Mouse (Mus musculus): Measurements from ENCODE around the gene Il10. TPM values are rescaled to one million over a fixed set of nuclear protein-coding genes. Genes with fewer than 3 reads are reported as not detected.

Il10 gene
- not detected for total RNA-seq (2021)

DNA sequence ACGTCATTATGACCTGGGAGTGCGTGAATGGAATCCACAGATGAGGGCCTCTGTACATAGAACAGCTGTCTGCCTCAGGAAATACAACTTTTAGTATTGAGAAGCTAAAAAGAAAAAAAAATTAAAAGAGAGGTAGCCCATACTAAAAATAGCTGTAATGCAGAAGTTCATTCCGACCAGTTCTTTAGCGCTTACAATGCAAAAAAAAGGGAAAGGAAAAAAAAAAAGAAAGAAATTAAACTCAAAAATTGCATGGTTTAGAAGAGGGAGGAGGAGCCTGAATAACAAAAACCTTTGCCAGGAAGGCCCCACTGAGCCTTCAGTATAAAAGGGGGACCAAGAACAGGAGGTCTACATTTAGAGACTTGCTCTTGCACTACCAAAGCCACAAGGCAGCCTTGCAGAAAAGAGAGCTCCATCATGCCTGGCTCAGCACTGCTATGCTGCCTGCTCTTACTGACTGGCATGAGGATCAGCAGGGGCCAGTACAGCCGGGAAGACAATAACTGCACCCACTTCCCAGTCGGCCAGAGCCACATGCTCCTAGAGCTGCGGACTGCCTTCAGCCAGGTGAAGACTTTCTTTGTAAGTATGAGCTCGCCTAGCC lies at the start of gene Il10:
TSS of gene Il10 (plus strand) at position 354 of the 607 bp plus-strand sequence.
- no peak for DNase-seq (ENCODE audit: low spot score in 2 of 2)
- intact Hi-C loops (cut with DNase I): no loop called here

DNA sequence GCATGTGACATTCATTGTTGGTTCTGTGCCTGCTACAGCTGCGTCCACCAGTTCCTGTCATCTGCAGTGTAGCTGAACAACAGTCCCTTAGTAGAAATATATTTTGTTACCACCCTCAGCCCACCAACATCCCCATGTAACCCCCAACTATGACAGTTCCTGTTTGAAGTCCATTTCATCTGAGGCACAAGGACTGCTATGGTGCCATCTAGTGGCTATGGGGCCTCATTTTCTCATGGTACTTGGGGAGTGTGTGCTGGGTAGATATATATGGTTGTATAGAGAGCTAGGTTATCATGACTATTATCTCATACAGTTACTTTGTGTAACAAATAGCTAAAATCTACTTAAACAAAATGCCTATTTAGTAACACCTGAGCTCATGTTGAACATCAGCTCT lies 40.2 kb upstream of the Il10 start:
- peak in 1 of 2 experiments; percentile 18 for DNase-seq (ENCODE audit: low spot score in 2 of 2)
- intact Hi-C loops (cut with DNase I): no loop called here

DNA sequence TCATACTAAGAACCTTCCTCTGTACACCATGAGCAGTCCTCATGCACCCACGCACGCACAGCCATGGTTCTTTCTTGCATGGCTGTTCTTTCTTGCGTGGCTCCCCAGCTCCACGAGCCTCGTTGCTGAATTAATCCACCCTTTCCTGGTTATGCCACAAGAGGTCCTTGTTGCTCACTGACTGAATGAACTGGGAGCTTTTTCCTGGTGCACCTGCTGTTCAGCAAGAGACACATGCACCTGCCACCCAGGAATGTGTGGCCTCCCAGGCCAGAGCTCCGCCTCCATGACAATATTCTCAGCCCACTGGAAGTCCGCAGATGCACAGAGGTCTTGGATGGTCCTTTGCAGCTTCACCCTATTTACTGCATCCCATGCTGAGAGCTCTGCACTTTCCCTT lies 35.2 kb upstream of the Il10 start:
- intact Hi-C loops (cut with DNase I): loop anchor here (5.0 kb wide), 1 partner anchor 107 kb away; no protein-coding TSS in a partner anchor
- DNase-seq (ENCODE audit: low spot score in 2 of 2): no peak

DNA sequence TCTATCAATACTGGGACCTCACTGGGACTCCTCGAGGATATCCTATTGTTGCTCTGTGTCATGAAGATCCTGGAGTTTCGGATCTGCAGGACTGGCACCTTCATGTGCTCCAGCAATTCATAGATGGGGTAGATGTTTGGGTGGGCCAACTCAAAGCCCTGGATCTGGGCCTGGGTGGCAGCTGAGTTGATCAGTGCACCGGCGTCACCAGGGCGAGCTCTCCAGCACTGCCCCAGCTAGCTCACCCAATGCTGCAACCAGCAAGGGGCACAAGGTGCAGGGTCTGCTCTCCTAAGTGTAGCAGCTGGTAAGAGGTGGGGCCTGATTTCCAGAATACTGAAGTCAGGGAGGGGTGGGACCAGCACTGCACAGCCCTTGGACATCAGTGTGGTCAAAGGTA lies 32.6 kb upstream of the Il10 start:
- intact Hi-C loops (cut with DNase I): loop anchor here (5.0 kb wide), 1 partner anchor 65 kb away; no protein-coding TSS in a partner anchor
- DNase-seq (ENCODE audit: low spot score in 2 of 2): no peak

DNA sequence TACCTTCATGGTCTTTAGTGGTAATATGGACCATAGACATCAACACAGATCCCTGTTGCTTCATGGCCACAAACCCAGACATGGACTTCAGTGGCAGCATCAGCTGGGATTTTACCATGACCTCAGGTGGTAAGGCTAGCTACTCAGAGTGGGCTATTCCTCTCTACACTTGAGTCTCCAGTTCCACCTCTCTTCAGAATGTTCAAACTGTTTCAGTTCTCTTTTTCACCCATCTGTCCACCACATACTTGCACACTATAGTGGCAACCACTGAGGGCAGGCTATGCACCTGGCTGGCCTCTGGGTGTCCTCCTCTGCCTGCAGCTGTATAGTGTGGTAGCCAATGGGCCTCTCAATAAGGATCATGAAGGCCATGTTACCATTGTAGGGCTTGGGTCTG lies 32.2 kb upstream of the Il10 start:
- DNase-seq (ENCODE audit: low spot score in 2 of 2): no peak
- intact Hi-C loops (cut with DNase I): loop anchor here (5.0 kb wide), 1 partner anchor 65 kb away; no protein-coding TSS in a partner anchor

DNA sequence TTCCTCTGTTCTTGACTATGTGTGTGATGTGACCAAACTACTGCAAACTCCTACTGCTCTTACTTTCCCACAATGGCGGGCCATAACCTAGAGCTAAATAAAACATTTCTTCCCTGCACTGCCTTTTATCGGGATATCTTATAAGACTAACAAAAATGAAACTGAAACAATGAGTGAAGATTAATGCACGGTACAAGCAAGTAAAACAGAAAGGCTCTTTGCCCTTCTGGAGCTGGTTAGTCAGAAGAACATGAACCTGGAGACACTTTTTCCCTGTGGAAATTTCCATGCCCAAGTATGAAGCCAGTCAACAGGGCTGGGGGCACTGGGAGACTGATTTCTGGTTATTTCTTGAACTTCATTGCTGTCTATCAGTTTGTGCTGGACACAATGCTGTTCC lies 30.3 kb upstream of the Il10 start:
- DNase-seq (ENCODE audit: low spot score in 2 of 2): no peak
- intact Hi-C loops (cut with DNase I): loop anchor here (5.0 kb wide), 1 partner anchor 63 kb away; no protein-coding TSS in a partner anchor

DNA sequence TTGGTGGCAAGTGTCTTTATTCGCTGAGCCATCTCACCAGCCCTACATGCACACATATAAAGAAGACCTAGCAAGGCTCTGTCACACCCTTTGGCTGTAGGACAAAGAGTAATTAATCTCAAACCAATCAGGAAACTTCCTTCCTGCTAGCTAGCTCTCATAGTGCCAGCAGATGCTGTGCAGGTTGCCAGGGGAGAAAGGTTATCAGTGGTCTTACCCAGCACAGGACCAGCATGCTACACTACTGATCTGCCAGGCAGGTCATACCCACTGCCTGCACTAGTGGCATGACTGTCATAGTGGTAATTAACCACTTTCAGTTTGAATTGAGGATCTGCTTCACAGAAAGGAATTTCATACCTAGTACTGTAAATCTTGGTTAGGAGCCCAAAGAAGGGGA lies 29.2 kb upstream of the Il10 start:
- intact Hi-C loops (cut with DNase I): no loop called here

DNA sequence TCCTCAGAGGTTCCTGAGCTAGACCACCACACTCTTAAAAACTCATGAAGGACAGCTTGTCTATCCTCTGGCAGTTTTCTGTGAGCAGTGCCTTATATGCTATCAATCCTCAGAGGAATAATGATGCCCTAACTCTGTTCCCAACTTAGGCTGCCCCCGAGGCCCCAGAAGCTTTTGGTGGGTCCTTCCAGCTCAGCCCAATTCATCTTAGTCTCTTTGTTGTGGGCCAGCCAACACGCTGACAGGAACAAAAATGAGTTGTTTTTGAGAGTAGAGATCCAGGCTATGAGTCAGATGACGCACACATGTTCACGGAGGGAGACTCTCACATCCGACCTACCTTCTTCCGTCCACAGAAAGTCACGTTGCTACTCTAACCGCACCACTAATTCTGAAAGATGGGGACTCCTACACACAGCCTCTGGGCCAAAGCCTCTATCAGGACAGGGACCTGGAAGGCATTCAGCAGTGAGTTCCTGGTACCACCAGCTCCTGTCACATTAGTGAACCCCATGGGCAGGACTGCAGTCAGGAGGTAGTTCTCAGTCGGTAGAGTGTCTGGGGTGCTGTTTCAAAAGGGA lies 26.0 kb upstream of the Il10 start:
- DNase-seq (ENCODE audit: low spot score in 2 of 2): no peak
- intact Hi-C loops (cut with DNase I): no loop called here

More for the DNA sequence above, 29.2 kb upstream of the Il10 start:
- no peak for DNase-seq (ENCODE audit: low spot score in 2 of 2)

DNA sequence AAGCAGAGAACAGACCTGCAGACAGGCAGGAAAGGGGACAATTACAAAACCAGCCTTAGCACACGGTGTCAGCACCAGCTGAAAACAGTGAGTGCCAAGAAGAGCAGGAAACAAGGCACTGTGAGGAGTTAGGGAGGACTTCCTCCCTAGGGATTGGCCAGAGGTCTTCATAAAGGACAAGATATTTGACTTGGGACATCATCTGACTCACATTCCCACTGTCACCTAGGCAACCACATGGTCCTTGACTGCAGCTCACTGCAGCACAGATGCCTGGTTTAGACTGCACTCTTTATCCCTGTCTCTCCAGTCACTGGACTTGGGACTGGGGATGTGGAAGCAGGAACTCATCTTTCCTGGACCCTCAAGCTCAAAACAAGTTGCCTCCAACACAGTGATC lies 24.1 kb upstream of the Il10 start:
- intact Hi-C loops (cut with DNase I): no loop called here
- DNase-seq (ENCODE audit: low spot score in 2 of 2): no peak

DNA sequence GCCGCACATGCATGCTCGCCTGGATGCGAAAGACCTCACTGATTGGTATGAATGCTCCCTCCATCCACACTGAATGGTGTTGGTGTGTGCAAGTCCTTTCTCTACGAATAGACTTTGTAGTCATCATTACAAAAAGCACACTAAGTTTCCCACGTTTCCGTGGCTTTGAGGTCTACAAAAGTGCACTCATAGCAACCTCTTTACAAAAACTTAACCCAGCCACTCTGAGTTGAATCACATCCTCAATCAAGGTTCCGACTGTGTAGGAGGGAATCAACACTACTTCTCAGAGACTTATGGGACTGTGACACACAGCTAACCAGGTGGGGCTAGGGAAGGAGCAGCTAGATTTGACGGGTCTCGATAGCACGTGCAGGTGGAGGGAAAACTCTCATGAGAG lies 23.3 kb upstream of the Il10 start:
- intact Hi-C loops (cut with DNase I): no loop called here
- DNase-seq (ENCODE audit: low spot score in 2 of 2): no peak

DNA sequence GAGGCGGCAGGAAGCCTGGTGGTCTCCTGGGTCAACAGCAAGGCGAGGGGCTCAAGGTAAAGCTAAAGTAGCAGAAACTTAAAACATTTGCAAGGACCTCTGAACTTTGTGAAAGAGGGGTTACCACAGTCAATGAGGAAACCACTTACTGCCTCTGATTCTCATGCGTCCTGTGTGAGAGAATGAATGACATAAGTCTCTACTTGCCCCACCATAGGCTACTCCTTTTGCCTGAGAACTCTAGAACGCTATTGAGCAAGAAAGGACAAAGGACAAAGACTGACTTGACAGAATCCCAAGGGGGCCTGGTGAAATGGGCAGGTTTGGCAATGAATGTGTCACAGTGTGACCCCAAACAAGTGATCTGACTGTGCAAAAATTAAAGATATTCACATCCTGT lies 22.2 kb upstream of the Il10 start:
- DNase-seq (ENCODE audit: low spot score in 2 of 2): no peak
- intact Hi-C loops (cut with DNase I): no loop called here

DNA sequence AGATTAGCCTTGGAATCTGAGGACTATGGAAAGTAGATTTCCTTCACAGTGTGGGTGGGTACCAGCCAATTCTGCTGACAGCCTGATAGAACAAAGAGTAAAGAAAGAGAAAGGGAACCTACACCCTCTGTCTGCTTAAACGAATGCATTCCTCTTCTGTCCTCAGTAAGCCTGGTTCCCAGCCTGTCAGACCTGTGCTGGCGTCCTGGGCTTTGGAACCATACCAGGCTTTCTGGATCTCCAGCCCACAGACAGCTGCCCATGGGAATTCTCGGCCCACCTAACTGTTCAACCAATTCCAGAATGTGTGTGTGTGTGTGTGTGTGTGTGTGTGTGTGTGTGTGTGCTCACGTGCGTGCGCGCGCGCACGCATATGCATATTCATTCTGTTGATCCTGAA lies 21.3 kb upstream of the Il10 start:
- intact Hi-C loops (cut with DNase I): no loop called here
- DNase-seq (ENCODE audit: low spot score in 2 of 2): peak; percentile 12 to 25

DNA sequence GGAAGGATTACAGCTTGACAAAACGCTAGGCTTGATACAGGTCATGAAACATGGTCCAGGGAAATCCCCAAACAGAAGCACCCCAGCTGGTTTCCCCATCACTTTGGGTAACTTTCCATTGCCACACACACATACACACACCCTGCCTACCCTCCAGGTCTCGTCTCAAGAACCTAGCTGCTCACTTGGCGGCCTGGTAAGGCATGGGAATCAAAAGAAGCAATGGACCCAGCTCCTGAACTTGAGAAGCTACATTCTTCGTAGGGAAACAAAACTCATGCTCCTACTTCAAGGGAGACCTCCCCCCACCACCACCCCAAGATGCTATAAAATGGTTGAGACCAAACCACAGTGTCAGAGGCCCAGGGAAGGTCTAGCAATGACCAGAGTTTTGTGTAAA lies 19.9 kb upstream of the Il10 start:
- DNase-seq (ENCODE audit: low spot score in 2 of 2): no peak
- intact Hi-C loops (cut with DNase I): loop anchor here (5.0 kb wide), 1 partner anchor 43 kb away; no protein-coding TSS in a partner anchor

DNA sequence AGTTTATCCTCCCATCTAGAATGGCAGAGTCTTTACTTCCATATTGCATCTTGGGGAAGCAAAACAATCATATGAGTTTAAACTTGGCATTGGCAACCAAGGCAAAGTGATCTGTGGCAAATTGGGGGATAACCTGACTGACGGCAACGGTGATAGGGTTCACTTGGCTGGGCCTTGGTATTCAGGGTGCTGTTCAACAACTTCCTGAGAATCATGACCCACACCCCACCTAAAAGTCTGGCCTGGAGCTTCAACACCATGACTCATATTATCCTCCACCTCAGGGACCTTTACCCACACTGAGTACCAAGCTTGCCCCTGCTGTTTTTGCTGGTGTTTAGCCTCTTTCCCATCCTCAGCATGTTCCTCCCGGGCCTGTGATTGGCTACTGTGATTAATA lies 19.3 kb upstream of the Il10 start:
- no peak for DNase-seq (ENCODE audit: low spot score in 2 of 2)
- intact Hi-C loops (cut with DNase I): loop anchor here (5.0 kb wide), 1 partner anchor 42 kb away; no protein-coding TSS in a partner anchor

DNA sequence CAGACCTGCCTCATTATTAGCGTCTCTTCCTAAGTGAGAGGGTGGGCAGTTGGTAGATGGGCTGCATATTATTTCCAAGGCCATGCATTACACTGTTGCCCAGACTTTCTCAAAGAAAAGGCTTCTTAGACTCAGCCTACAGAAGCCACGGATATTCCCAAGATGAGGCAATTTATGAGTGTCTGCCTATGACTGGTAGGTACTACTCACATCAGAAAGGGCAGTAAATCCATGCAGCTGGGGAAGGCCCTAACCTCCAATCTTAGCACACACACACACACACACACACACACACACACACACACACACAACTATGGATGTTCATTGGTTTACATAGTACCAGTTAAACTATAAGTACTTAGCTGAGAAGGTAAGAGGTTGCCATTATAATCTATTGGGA lies 17.1 kb upstream of the Il10 start:
- intact Hi-C loops (cut with DNase I): loop anchor here (5.0 kb wide), 1 partner anchor 40 kb away; no protein-coding TSS in a partner anchor
- no peak for DNase-seq (ENCODE audit: low spot score in 2 of 2)

DNA sequence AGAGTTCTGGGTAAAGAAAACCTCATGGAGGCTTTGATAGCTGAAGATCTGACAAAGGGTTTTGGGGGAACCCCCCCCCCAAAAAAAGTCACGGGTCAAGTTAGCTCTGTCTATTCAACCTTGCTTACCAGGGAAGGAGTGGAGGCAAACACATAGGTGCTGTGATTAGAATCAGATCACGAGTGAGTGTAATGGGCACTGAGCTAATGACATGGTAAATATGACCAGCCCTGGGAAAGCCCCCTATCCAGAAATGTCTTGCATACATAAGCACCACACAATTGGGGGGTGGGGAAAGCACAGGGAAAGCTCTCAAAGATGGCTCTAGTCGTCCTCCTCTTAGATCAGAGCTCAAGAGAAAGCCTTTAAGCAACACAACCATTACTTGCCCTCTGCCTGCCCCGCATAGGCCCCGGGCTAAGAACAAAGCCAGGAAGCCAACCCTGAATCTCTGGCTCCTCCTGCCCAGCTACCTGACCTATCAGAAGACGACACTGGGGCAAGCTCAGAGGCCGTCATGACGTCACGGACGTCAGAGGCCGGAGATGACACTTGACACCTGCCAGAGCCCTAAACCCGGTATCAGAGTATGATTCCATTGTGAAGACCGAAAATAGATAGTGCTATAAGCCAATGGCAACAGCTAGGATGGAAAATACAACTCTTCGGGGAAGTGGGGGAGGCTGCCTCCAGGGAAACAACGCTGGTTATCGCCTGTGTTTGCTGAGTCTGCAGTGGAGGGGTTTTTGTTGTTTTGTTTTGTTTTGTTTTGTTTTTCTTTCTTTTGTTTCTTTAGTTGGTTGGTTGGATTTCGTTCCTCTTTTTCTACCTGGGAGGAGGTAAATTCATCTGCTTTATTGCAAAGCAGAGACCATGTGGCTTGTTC lies 16.4 kb upstream of the Il10 start:
- intact Hi-C loops (cut with DNase I): loop anchor here (5.0 kb wide), 1 partner anchor 39 kb away; no protein-coding TSS in a partner anchor
- DNase-seq (ENCODE audit: low spot score in 2 of 2): no peak

DNA sequence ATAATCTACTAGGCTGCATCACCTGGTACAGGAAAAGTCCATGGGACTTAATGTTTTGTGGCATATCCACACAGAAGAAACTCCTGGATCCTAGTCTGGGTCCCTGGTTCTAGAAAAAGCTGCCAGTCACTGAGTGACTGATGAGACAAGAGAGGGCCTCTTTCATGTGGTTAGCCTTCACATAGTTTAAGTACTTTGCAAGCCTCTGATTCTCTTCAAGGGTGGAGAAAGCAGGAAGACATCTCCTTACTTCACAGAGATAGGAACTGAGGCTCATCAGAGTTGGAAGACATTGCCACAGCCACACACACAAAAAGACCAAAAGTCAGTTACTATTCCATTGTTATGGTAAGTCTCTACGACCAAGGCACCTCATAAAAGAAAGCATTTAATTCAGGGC lies 13.6 kb upstream of the Il10 start:
- DNase-seq (ENCODE audit: low spot score in 2 of 2): no peak
- intact Hi-C loops (cut with DNase I): no loop called here

DNA sequence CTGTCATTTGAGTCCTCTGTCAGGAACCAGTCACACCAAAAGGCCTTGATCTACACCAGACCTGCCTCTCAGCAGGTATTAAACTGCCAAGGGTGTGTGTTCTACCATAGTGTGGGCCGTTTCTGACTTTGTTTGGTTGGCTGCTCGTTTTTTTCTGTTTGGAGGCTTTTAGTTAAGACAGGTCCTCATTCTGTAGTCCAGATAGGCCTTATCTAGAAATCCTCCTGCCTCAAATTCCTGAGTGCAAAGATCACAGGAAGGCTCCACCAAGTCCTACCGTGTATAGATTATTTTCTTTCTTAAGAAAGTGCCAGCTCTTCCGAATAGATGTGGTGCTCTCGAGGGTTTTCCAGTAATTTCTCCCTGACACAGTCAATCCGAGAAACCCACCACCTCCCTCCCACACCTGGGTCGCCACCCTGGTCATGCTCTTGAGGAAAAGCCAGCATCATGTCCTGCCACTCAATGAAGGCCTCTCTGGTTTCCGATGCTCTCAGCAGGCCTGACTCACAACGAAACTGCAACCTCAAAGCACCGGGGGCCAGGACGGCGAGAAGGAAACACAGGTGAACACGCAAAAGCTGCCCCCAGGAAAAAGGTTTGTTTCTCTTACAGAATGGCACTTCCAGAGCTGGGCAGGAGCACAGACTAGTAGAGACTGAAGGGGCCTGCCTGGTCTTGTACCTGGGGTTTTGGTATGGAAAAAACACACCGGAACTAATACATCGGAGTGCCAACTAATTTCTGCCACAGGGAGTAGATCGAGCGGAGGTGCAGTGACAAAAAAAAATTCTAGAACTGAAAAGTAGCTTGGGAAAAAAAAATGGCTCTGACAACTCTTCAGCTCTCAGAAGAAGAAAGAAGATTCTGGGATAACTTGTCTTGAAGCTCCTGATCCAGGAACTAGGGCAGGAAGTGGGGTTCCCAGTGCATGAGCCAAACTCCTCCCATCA lies 9.2 kb upstream of the Il10 start:
- no peak for DNase-seq (ENCODE audit: low spot score in 2 of 2)
- intact Hi-C loops (cut with DNase I): no loop called here

DNA sequence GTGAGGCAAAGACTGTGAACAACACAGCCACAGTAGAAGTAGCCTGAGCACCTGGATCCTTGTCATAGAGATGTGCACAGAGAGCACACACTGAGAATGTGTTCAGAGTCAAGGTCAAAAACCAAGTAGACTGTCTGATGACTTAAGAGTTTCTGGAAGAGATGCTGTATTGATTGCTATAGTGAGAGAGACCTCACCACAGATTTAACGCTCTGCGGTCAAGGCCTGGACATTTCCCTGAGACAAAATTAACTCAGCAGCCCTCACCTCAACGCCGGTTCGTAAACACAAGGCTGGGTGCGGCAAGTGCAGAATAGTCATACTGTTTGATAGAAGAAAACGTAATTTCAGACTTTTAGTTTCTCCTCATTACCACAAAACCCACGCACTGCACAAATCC lies 7.2 kb upstream of the Il10 start:
- intact Hi-C loops (cut with DNase I): no loop called here
- no peak for DNase-seq (ENCODE audit: low spot score in 2 of 2)
